Mouse (Mus musculus) liver, embryonic 14.5 days (tissue): Measurements from ENCODE around the gene Gtf2f1.

ENCODE experiments used
- CTCF ChIP-seq: IDR thresholded peaks from 2 replicates; pipeline ENCODE4 v1.5.1; 2016; ENCODE audit warnings: antibody characterized with exemption, low read depth, control low read depth
- EP300 ChIP-seq: IDR thresholded peaks from 2 replicates; pipeline ENCODE4 v1.6.1; 2016; ENCODE audit warnings: antibody characterized with exemption, low read depth

- no peak for TF ChIP-seq CTCF
- TF ChIP-seq EP300: no peak
Observed at GRCm38 (mm10) chr17:57012245-57012795, 1.2 kb upstream of the Gtf2f1 start.
